Mouse (Mus musculus): ENCODE results near the gene Gpr12.

DNA sequence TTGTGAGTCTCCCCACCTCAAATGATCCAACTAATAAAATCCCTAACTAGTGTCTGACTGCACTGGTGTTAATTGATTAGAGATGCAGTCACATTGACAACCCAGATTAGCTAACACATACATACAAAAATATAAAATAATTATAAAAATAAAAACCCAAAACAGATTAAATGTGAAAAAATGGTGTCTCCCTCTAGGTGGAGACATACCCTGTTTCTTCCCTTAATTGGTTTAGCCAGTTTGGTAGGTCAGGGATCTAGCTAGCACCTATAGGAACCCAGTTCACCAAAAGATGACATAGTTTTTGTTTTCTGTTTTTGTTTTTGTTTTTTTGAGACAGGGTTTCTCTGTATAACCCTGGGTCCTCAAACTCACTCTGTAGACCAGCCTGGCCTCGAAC is 20.8 kb downstream of the Gpr12 start:
- TF ChIP-seq CTCF (IDR thresholded peaks at IDR 0.05) (no peak), EP300 (IDR thresholded peaks at IDR 0.05) (no peak)
